Mouse (Mus musculus) spleen, adult 12 weeks (tissue): ENCODE data around the gene BC025920.

ENCODE experiments used
- DNase-seq: peaks from one replicate; pipeline ENCODE4 v3.0.0; 2022; ENCODE audit warnings: low spot score

Gene BC025920

GRCm38 (mm10) chr10:81605974-81606751 lies at the start of gene BC025920:
Gene BC025920, plus strand, starts transcription at chr10:81606270.
- DNase-seq = peak; percentile 84

- no peak for DNase-seq
Measured at GRCm38 (mm10) chr10:81556282-81556681, 49.8 kb upstream of the BC025920 start.

- DNase-seq = no peak
Measured at GRCm38 (mm10) chr10:81557491-81557890, 48.6 kb upstream of the BC025920 start.

- DNase-seq = peak; percentile 50
Measured at GRCm38 (mm10) chr10:81559163-81559626, 46.9 kb upstream of the BC025920 start, which contains the start of gene Aes. Gene Aes, plus strand, starts transcription at chr10:81559488.

- DNase-seq = no peak
Measured at GRCm38 (mm10) chr10:81559627-81560539, 46.2 kb upstream of the BC025920 start.

GRCm38 (mm10) chr10:81560719-81561459 lies 45.2 kb upstream of the BC025920 start:
- DNase-seq = peak; percentile 49

- no peak for DNase-seq
Measured at GRCm38 (mm10) chr10:81562411-81562810, 43.7 kb upstream of the BC025920 start.

- DNase-seq = no peak
Measured at GRCm38 (mm10) chr10:81563481-81563880, 42.6 kb upstream of the BC025920 start.

- DNase-seq = no peak
Measured at GRCm38 (mm10) chr10:81564216-81564615, 41.9 kb upstream of the BC025920 start.

GRCm38 (mm10) chr10:81564734-81565133 lies 41.3 kb upstream of the BC025920 start:
- DNase-seq = no peak

GRCm38 (mm10) chr10:81565257-81566228 lies 40.5 kb upstream of the BC025920 start:
- DNase-seq = no peak

GRCm38 (mm10) chr10:81568381-81569191 lies 37.5 kb upstream of the BC025920 start:
- no peak for DNase-seq

GRCm38 (mm10) chr10:81569507-81570237 lies 36.4 kb upstream of the BC025920 start:
- DNase-seq = no peak

- DNase-seq = no peak
Measured at GRCm38 (mm10) chr10:81570238-81570800, 35.8 kb upstream of the BC025920 start.

- peak; percentile 61 for DNase-seq
Measured at GRCm38 (mm10) chr10:81570831-81571500, 35.1 kb upstream of the BC025920 start.

GRCm38 (mm10) chr10:81571501-81571876 lies 34.6 kb upstream of the BC025920 start:
- DNase-seq = peak; percentile 79

GRCm38 (mm10) chr10:81572133-81572671 lies 33.9 kb upstream of the BC025920 start:
- no peak for DNase-seq

GRCm38 (mm10) chr10:81572975-81573374 lies 33.1 kb upstream of the BC025920 start:
- no peak for DNase-seq
